Mouse (Mus musculus) forebrain, embryonic 16.5 days (tissue): ENCODE measurements around the gene Mroh2a. TPM values are rescaled to one million over a fixed set of nuclear protein-coding genes. Genes with fewer than 3 reads are reported as not detected.

ENCODE experiments used
- ATAC-seq: fragments of 200-750 bp; cut with Nextera tagmentation; 2 replicates; pipeline ENCODE4 v1.8.0; 2017; ENCODE audit warnings: mild to moderate bottlenecking, moderate library complexity
- H3K27ac ChIP-seq: fragments of 300-500 bp; sonication (generic); 2 replicates; pipeline ENCODE4 v1.5.1; 2014; ENCODE audit warnings: low read length, control low read depth
- H3K27me3 ChIP-seq: fragments of 300-500 bp; sonication (generic); replicated peaks from 2 replicates; pipeline ENCODE4 v1.6.1; 2014; ENCODE audit warnings: low read length; ENCODE audit not compliant: control insufficient read depth, insufficient read depth
- H3K36me3 ChIP-seq: fragments of 300-500 bp; sonication (generic); 2 replicates; pipeline ENCODE4 v1.6.1; 2014; ENCODE audit not compliant: control insufficient read depth, insufficient read depth
- H3K4me1 ChIP-seq: fragments of 300-500 bp; sonication (generic); replicated peaks from 2 replicates; pipeline ENCODE4 v1.6.1; 2014; ENCODE audit warnings: low read length; ENCODE audit not compliant: control insufficient read depth, insufficient read depth
- H3K4me2 ChIP-seq: fragments of 300-500 bp; sonication (generic); 2 replicates; pipeline ENCODE4 v1.6.1; 2014; ENCODE audit warnings: mild to moderate bottlenecking, low read length, control low read depth
- H3K4me3 ChIP-seq: fragments of 300-500 bp; sonication (generic); replicated peaks from 2 replicates; pipeline ENCODE4 v1.5.1; 2014; ENCODE audit warnings: mild to moderate bottlenecking, low read length, control low read depth
- H3K9ac ChIP-seq: fragments of 300-500 bp; sonication (generic); replicated peaks from 2 replicates; pipeline ENCODE4 v1.6.1; 2014; ENCODE audit warnings: low read depth, low read length, control low read depth
- H3K9me3 ChIP-seq: fragments of 300-500 bp; sonication (generic); 2 replicates; pipeline ENCODE4 v1.6.1; 2016; ENCODE audit warnings: low read length; ENCODE audit not compliant: control insufficient read depth
- WGBS: fragments of 180-500 bp; shearing (Covaris S2); extraction: QIAGEN DNeasy Blood & Tissue Kit; methylation state at CpG from one replicate; pipeline ENCODE4 v1.1.7; 2014; 5-methylcytosine and 5-hydroxymethylcytosine counted together
- polyA plus RNA-seq: library from polyadenylated mRNA; unstranded; fragments of >200 nt; fragmentation: Nextera tagmentation; extraction: Ambion mirVana; gene quantifications from 2 replicates; pipeline ENCODE4 v1.2.1, GENCODE M21; 2015

Mroh2a gene
- polyA plus RNA-seq, 1 experiment from 2014 or later = 1.0 TPM

GRCm38 (mm10) chr1:88275698-88276523 is 49.1 kb downstream of the Mroh2a start:
- H3K4me3 ChIP-seq = peak overlapping the region; percentile 51

GRCm38 (mm10) chr1:88276524-88277097 is 49.8 kb downstream of the Mroh2a start:
- peak overlapping the region; percentile 61 for H3K4me2 ChIP-seq
- no peaks in the 10 kb centered on the region; the same call in 1 of the 2 replicates for H3K9me3 ChIP-seq
- H3K27me3 ChIP-seq = no peaks in the 10 kb centered on the region
- H3K9ac ChIP-seq = peak overlapping the region; percentile 72
- peak; percentile 30 for ATAC-seq
- peak overlapping the region; percentile 67 for H3K27ac ChIP-seq
- peaks cover 21% of the 10 kb centered on the region for H3K4me1 ChIP-seq
- peak overlapping the region; percentile 51 for H3K4me3 ChIP-seq
- H3K36me3 ChIP-seq = peaks cover 11% of the 10 kb centered on the region; the same call in 1 of the 2 replicates
- WGBS = 19% methylated on average over 10 of the region's 10 CpGs

More at GRCm38 (mm10) chr1:88275698-88276523, 49.1 kb downstream of the Mroh2a start:
- Histone ChIP-seq H3K9me3 (no peaks in the 10 kb centered on the region), H3K27me3 (no peaks in the 10 kb centered on the region), H3K9ac (peak overlapping the region; percentile 72), H3K4me2 (peak overlapping the region; percentile 61), H3K27ac (no peak overlapping the region), H3K4me1 (peaks cover 21% of the 10 kb centered on the region), H3K36me3 (peaks cover 11% of the 10 kb centered on the region; the same call in 1 of the 2 replicates)
- WGBS = 68% methylated on average over 13 of the region's 13 CpGs
- ATAC-seq = no peak

GRCm38 (mm10) chr1:88277098-88277817 is 50.5 kb downstream of the Mroh2a start, which contains the start of the genes Hjurp and Trpm8:
Gene Hjurp, minus strand, starts transcription at chr1:88277633.
Gene Trpm8, plus strand, starts transcription at chr1:88277661.
- Histone ChIP-seq H3K27ac (peak within 1 kb of the TSS; percentile 67), H3K9ac (peak within 1 kb of the TSS; percentile 72), H3K36me3 (peaks cover 11% of the 10 kb centered on the region; the same call in 1 of the 2 replicates), H3K4me1 (peaks cover 21% of the 10 kb centered on the region), H3K4me2 (peak within 1 kb of the TSS; percentile 61), H3K4me3 (peak within 1 kb of the TSS; percentile 51), H3K27me3 (no peaks in the 10 kb centered on the region), H3K9me3 (peaks cover 5% of the 10 kb centered on the region; the same call in 1 of the 2 replicates)
- under 1% methylated on average over 50 of the region's 50 CpGs for WGBS
- ATAC-seq = peak; percentile 97

GRCm38 (mm10) chr1:88277818-88278511 is 51.2 kb downstream of the Mroh2a start:
- H3K27ac ChIP-seq = no peak overlapping the region
- H3K4me1 ChIP-seq = peaks cover 21% of the 10 kb centered on the region
- H3K4me2 ChIP-seq = peak overlapping the region; percentile 61
- H3K9me3 ChIP-seq = peaks cover 7% of the 10 kb centered on the region; the same call in 1 of the 2 replicates
- peak overlapping the region; percentile 72 for H3K9ac ChIP-seq
- H3K4me3 ChIP-seq = peak overlapping the region; percentile 51
- 69% methylated on average over 18 of the region's 18 CpGs for WGBS
- peak; percentile 5 for ATAC-seq
- peaks cover 11% of the 10 kb centered on the region; the same call in 1 of the 2 replicates for H3K36me3 ChIP-seq
- no peaks in the 10 kb centered on the region for H3K27me3 ChIP-seq

GRCm38 (mm10) chr1:88279111-88280005 is 52.6 kb downstream of the Mroh2a start:
- H3K27ac ChIP-seq = no peak overlapping the region
- H3K36me3 ChIP-seq = peaks cover 7% of the 10 kb centered on the region; the same call in 1 of the 2 replicates
- H3K27me3 ChIP-seq = no peaks in the 10 kb centered on the region
- ATAC-seq = no peak
- H3K4me2 ChIP-seq = no peak overlapping the region
- peaks cover 21% of the 10 kb centered on the region for H3K4me1 ChIP-seq
- WGBS = 71% methylated on average over 9 of the region's 9 CpGs
- no peak overlapping the region for H3K4me3 ChIP-seq
- H3K9ac ChIP-seq = no peak overlapping the region
- peaks cover 15% of the 10 kb centered on the region for H3K9me3 ChIP-seq

GRCm38 (mm10) chr1:88280006-88280690 is 53.4 kb downstream of the Mroh2a start:
- H3K9me3 ChIP-seq = peaks cover 23% of the 10 kb centered on the region
- no peak overlapping the region for H3K27ac ChIP-seq
- no peak overlapping the region for H3K4me3 ChIP-seq
- no peak overlapping the region for H3K9ac ChIP-seq
- WGBS = 74% methylated on average over 15 of the region's 15 CpGs
- no peak overlapping the region for H3K4me2 ChIP-seq
- H3K4me1 ChIP-seq = peaks cover 19% of the 10 kb centered on the region
- no peak for ATAC-seq
- no peaks in the 10 kb centered on the region for H3K27me3 ChIP-seq
- H3K36me3 ChIP-seq = no peaks in the 10 kb centered on the region

GRCm38 (mm10) chr1:88282301-88282700 is 55.5 kb downstream of the Mroh2a start:
- ATAC-seq = no peak
- H3K9ac ChIP-seq = no peak overlapping the region
- WGBS = 57% methylated on average over 3 of the region's 3 CpGs

More at GRCm38 (mm10) chr1:88282301-88282700, 55.5 kb downstream of the Mroh2a start:
- no peak overlapping the region for H3K4me3 ChIP-seq
- H3K27ac ChIP-seq = no peak overlapping the region
- H3K27me3 ChIP-seq = no peaks in the 10 kb centered on the region
- H3K4me2 ChIP-seq = no peak overlapping the region
- H3K36me3 ChIP-seq = no peaks in the 10 kb centered on the region
- H3K9me3 ChIP-seq = peaks cover 33% of the 10 kb centered on the region
- H3K4me1 ChIP-seq = no peaks in the 10 kb centered on the region
